Mouse (Mus musculus) hindlimb bud, embryonic 11.5 days (tissue): ENCODE results near the gene Erc2.

Source experiments
- DNase-seq: peaks from one replicate; pipeline ENCODE4 v3.0.0-alpha.2; 2012; ENCODE audit warnings: low read depth, low spot score; ENCODE audit errors: extremely low spot score

Gene Erc2

GRCm38 (mm10) chr14:28517631-28518560 is 895.7 kb downstream of the Erc2 start:
- DNase-seq, result no peak

GRCm38 (mm10) chr14:28521106-28521505 is 898.9 kb downstream of the Erc2 start:
- no peak for DNase-seq

GRCm38 (mm10) chr14:28522611-28523010 is 900.4 kb downstream of the Erc2 start:
- no peak for DNase-seq

- DNase-seq, result no peak
Observed at GRCm38 (mm10) chr14:28525566-28525965, 903.3 kb downstream of the Erc2 start.
